Mouse (Mus musculus): ENCODE measurements around the gene Trcg1. TPM values are rescaled to one million over a fixed set of nuclear protein-coding genes. Genes with fewer than 3 reads are reported as not detected.

Gene Trcg1
- polyA plus RNA-seq, 1 experiment = not detected

DNA sequence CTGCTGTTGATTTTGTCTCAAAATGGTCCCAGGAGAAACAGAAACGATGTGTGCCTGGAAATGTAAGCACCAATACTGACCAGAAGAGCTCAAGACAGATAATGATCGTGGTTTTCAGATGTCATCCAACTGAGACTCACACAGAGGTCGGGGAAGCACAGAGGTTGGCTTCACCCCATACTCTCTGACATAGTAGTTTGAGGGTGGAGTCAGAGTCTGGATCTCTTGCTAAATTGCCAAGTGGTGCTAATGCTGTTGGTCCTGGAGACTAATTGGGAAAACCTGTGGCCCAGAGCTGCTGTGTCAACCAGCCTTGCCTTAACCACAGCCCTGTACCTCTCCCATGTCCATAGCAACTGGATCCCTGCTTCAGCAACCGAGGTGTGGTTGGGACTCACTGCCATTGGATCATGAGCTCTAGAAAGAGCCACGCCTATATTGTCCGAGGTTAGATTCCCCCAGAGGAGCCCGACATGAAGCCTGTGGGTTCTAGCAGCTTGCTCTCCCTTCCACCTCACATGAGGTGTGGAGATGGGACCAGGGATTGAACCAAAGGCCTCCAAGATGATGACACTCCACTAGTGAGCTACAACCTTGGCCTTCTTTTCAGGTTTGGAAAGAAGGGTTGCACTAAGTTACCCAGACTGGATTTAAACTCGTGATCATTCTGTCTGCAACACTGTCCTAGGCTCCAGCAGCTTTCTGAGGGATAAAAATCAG is 4.7 kb upstream of the Trcg1 start:
- TF ChIP-seq CTCF (IDR thresholded peaks at IDR 0.05; ENCODE audit: extremely low read depth, insufficient read depth, low read length) (no peak), POLR2A (IDR thresholded peaks at IDR 0.05; ENCODE audit: extremely low read depth, insufficient read depth, low read length) (no peak)
- H3K27ac ChIP-seq (ENCODE audit: insufficient read depth, low read length) = no peak overlapping the region
- no peak overlapping the region for H3K4me3 ChIP-seq (ENCODE audit: insufficient read depth, low read length)
- no peaks in the 10 kb centered on the region for H3K4me1 ChIP-seq (ENCODE audit: control insufficient read depth, insufficient read depth, low read length)

GRCm38 (mm10) chr9:57232341-57232940 is 3.9 kb upstream of the Trcg1 start:
- TF ChIP-seq POLR2A (IDR thresholded peaks at IDR 0.05; ENCODE audit: extremely low read depth, insufficient read depth, low read length) (no peak), CTCF (IDR thresholded peaks at IDR 0.05; ENCODE audit: extremely low read depth, insufficient read depth, low read length) (no peak)
- Histone ChIP-seq H3K4me3 (ENCODE audit: insufficient read depth, low read length) (no peak overlapping the region), H3K27ac (ENCODE audit: insufficient read depth, low read length) (no peak overlapping the region), H3K4me1 (ENCODE audit: control insufficient read depth, insufficient read depth, low read length) (no peaks in the 10 kb centered on the region)

GRCm38 (mm10) chr9:57233142-57233541 is 3.2 kb upstream of the Trcg1 start:
- no peak overlapping the region for H3K27ac ChIP-seq (ENCODE audit: insufficient read depth, low read length)
- H3K4me3 ChIP-seq (ENCODE audit: insufficient read depth, low read length) = no peak overlapping the region
- H3K4me1 ChIP-seq (ENCODE audit: control insufficient read depth, insufficient read depth, low read length) = no peaks in the 10 kb centered on the region
- no peak for TF ChIP-seq CTCF (IDR thresholded peaks at IDR 0.05; ENCODE audit: extremely low read depth, insufficient read depth, low read length)
- no peak for TF ChIP-seq POLR2A (IDR thresholded peaks at IDR 0.05; ENCODE audit: extremely low read depth, insufficient read depth, low read length)

DNA sequence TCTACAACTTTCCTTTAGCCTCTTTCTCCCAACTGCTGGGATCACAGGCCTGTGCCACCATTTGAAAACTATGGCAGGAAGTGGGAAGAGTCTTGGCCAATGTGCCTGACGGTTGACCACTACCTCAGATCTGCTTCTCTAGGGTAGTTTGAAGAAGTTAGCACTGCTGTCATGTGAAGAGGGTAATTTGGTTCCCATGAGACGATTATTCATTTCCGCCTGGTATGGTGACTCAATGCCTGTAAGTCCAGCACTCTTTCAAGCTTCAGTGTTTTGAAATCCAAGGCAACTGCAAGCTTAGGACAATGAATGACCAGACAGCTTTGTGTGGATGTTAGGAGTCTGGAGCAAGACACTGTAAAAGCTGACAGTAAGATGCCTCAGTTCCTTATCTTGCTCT is 2.6 kb upstream of the Trcg1 start:
- H3K4me3 ChIP-seq (ENCODE audit: insufficient read depth, low read length) = no peak overlapping the region
- H3K27ac ChIP-seq (ENCODE audit: insufficient read depth, low read length) = no peak overlapping the region
- no peaks in the 10 kb centered on the region for H3K4me1 ChIP-seq (ENCODE audit: control insufficient read depth, insufficient read depth, low read length)
- no peak for TF ChIP-seq POLR2A (IDR thresholded peaks at IDR 0.05; ENCODE audit: extremely low read depth, insufficient read depth, low read length)
- no peak for TF ChIP-seq CTCF (IDR thresholded peaks at IDR 0.05; ENCODE audit: extremely low read depth, insufficient read depth, low read length)

DNA sequence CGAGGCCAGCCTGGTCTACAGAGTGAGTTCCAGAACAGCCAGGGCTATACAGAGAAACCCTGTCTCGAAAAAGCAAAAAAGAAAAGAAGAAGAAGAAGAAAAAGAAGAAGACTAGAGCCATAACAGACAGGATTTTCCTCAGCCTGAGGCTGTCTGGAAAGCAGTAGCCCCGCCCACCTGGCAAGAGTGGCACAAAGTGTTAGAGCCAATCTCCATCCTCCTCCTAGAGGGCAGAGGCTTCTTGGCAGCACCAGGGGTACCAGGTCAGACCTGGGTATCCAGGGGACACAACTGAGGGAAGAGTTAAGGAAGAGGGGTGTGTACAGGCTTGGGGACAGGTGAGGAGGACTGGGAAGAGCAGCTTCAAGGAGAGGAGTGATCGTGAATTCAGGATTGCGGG is 1.3 kb downstream of the Trcg1 start:
- no peak overlapping the region for H3K27ac ChIP-seq (ENCODE audit: insufficient read depth, low read length)
- H3K4me1 ChIP-seq (ENCODE audit: control insufficient read depth, insufficient read depth, low read length) = no peaks in the 10 kb centered on the region
- TF ChIP-seq POLR2A (IDR thresholded peaks at IDR 0.05; ENCODE audit: extremely low read depth, insufficient read depth, low read length) (no peak), CTCF (IDR thresholded peaks at IDR 0.05; ENCODE audit: extremely low read depth, insufficient read depth, low read length) (no peak)
- H3K4me3 ChIP-seq (ENCODE audit: insufficient read depth, low read length) = no peak overlapping the region

GRCm38 (mm10) chr9:57238220-57238619 is 1.9 kb downstream of the Trcg1 start:
- no peak for TF ChIP-seq POLR2A (IDR thresholded peaks at IDR 0.05; ENCODE audit: extremely low read depth, insufficient read depth, low read length)
- H3K4me1 ChIP-seq (ENCODE audit: control insufficient read depth, insufficient read depth, low read length) = no peaks in the 10 kb centered on the region
- H3K27ac ChIP-seq (ENCODE audit: insufficient read depth, low read length) = no peak overlapping the region
- H3K4me3 ChIP-seq (ENCODE audit: insufficient read depth, low read length) = no peak overlapping the region

DNA sequence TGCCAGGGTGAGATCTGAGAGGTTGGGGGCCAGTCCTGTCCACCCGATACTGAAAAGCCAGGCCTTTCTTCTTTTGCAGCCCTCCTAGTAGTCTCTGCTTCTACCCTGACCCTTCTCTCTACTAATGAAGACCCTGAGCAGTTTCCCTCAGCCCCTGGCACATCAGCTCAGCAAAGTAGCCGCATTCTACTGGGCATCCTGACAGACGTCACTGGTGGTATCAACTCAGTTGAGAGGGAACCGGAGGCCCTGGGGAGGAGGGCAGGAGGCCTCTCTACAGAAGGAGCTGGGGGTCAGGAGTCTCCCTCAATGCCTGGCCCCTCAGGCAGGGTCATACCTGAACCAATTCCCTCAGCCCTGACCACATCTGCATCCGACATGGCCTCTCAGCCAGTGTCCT is 4.8 kb downstream of the Trcg1 start:
- Histone ChIP-seq H3K4me3 (ENCODE audit: insufficient read depth, low read length) (no peak overlapping the region), H3K27ac (ENCODE audit: insufficient read depth, low read length) (no peak overlapping the region), H3K4me1 (ENCODE audit: control insufficient read depth, insufficient read depth, low read length) (no peaks in the 10 kb centered on the region)
- no peak for TF ChIP-seq CTCF (IDR thresholded peaks at IDR 0.05; ENCODE audit: extremely low read depth, insufficient read depth, low read length)
- no peak for TF ChIP-seq POLR2A (IDR thresholded peaks at IDR 0.05; ENCODE audit: extremely low read depth, insufficient read depth, low read length)

GRCm38 (mm10) chr9:57242916-57243315 is 6.6 kb downstream of the Trcg1 start:
- TF ChIP-seq POLR2A (IDR thresholded peaks at IDR 0.05; ENCODE audit: extremely low read depth, insufficient read depth, low read length) (no peak), CTCF (IDR thresholded peaks at IDR 0.05; ENCODE audit: extremely low read depth, insufficient read depth, low read length) (no peak)
- H3K4me3 ChIP-seq (ENCODE audit: insufficient read depth, low read length) = no peak overlapping the region
- no peak overlapping the region for H3K27ac ChIP-seq (ENCODE audit: insufficient read depth, low read length)
- H3K4me1 ChIP-seq (ENCODE audit: control insufficient read depth, insufficient read depth, low read length) = no peaks in the 10 kb centered on the region

- H3K27ac ChIP-seq (ENCODE audit: insufficient read depth, low read length) = no peak overlapping the region
- no peaks in the 10 kb centered on the region for H3K4me1 ChIP-seq (ENCODE audit: control insufficient read depth, insufficient read depth, low read length)
- H3K4me3 ChIP-seq (ENCODE audit: insufficient read depth, low read length) = no peak overlapping the region
- no peak for TF ChIP-seq POLR2A (IDR thresholded peaks at IDR 0.05; ENCODE audit: extremely low read depth, insufficient read depth, low read length)
- TF ChIP-seq CTCF (IDR thresholded peaks at IDR 0.05; ENCODE audit: extremely low read depth, insufficient read depth, low read length) = no peak
These were observed 7.8 kb downstream of the Trcg1 start for GRCm38 (mm10) chr9:57244106-57244685.

GRCm38 (mm10) chr9:57246482-57246881 is 10.1 kb downstream of the Trcg1 start:
- H3K4me3 ChIP-seq (ENCODE audit: insufficient read depth, low read length) = no peak overlapping the region
- TF ChIP-seq CTCF (IDR thresholded peaks at IDR 0.05; ENCODE audit: extremely low read depth, insufficient read depth, low read length) (no peak), POLR2A (IDR thresholded peaks at IDR 0.05; ENCODE audit: extremely low read depth, insufficient read depth, low read length) (no peak)
- no peak overlapping the region for H3K27ac ChIP-seq (ENCODE audit: insufficient read depth, low read length)
- H3K4me1 ChIP-seq (ENCODE audit: control insufficient read depth, insufficient read depth, low read length) = no peaks in the 10 kb centered on the region

Measured in cortical plate, adult 2 months (tissue).